Mouse (Mus musculus) ES-Bruce4 (cell line): ENCODE measurements around the gene Robo4.

Source experiments
- CTCF ChIP-seq: IDR thresholded peaks from one replicate; pipeline ENCODE4 v1.8.1; 2011; ENCODE audit warnings: low read depth, low read length
- EP300 ChIP-seq: IDR thresholded peaks from 2 replicates; pipeline ENCODE4 v1.6.1; 2011; ENCODE audit warnings: low read depth, low read length; ENCODE audit not compliant: insufficient read depth

GRCm38 (mm10) chr9:37400585-37400984 is 1.1 kb upstream of the Robo4 start:
- TF ChIP-seq CTCF (no peak), EP300 (no peak)
